In the genomic region with DNA sequence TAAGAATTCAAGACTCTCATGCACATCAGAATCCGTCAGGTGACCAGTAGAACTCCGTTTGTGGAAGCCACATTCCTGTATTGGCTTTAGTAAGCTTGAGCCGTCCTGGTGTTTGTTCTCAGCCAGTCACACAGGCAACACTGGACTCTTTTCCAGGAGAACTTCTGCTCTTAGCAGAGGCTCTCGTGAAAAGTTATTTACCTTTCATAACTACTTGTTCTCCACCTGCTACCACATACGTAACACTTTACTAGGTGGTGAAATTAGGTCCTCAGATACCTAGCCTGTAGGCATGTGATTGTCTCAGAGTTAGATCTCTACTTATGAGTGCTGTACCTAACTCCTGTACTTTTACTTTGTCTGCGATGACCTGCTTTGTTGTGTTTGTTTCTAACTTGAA, we compare ENCODE assay signal across 22 mouse cellular contexts.
"Had no signal": no experiment of that assay in that cellular context is flagged by ENCODE, and none has a peak within 500 bp of the region (broad histone marks: within the 10 kb centered on the region; RNA-seq: fewer than 3 reads in every experiment).

No protein-coding gene starts in this region.

- H3K9ac ChIP-seq: forebrain, postnatal 0 days; heart, embryonic 13.5 days; heart, embryonic 15.5 days; hindbrain, embryonic 13.5 days; hindbrain, embryonic 15.5 days; limb, embryonic 12.5 days had no signal

- ATAC-seq: forebrain, postnatal 0 days; hindbrain, postnatal 0 days; intestine, embryonic 16.5 days had no signal

- H3K4me3 ChIP-seq: heart, adult 2 months; heart, embryonic 13.5 days; heart, embryonic 15.5 days; hindbrain, embryonic 13.5 days; hindbrain, embryonic 15.5 days; layer of hippocampus, adult 2 months; left cerebral cortex, adult 2 months; limb, embryonic 10.5 days; limb, embryonic 12.5 days had no signal

- H3K4me1 ChIP-seq: heart, embryonic 15.5 days; hindbrain, embryonic 13.5 days; hindbrain, embryonic 15.5 days; limb, embryonic 10.5 days; limb, embryonic 12.5 days had no signal

- H3K9me3 ChIP-seq: heart, embryonic 13.5 days; heart, embryonic 15.5 days; hindbrain, embryonic 13.5 days; hindbrain, embryonic 15.5 days; limb, embryonic 10.5 days; limb, embryonic 12.5 days had no signal

- H3K27ac ChIP-seq: heart, adult 2 months; heart, embryonic 13.5 days; heart, embryonic 15.5 days; hindbrain, embryonic 13.5 days; hindbrain, embryonic 15.5 days; hindbrain, postnatal 0 days; layer of hippocampus, adult 2 months; left cerebral cortex, adult 2 months; limb, embryonic 10.5 days; limb, embryonic 12.5 days had no signal

- H3K4me2 ChIP-seq: heart, embryonic 11.5 days; heart, embryonic 13.5 days; heart, embryonic 15.5 days; hindbrain, embryonic 13.5 days; hindbrain, embryonic 15.5 days; limb, embryonic 12.5 days had no signal

- DNase-seq: forebrain, postnatal 0 days; gastrocnemius, postnatal 14 days; gastrocnemius, postnatal 36 days; heart, adult 2 months; heart, postnatal 14 days; heart, postnatal 36 days; kidney, adult 18-20 months; kidney, adult 8-10 months; kidney, postnatal 10 days; kidney, postnatal 25 days; kidney, postnatal 4 days had no signal

- H3K27me3 ChIP-seq: heart, embryonic 13.5 days; heart, embryonic 15.5 days; hindbrain, embryonic 13.5 days; hindbrain, embryonic 15.5 days; limb, embryonic 12.5 days had no signal
